Mouse (Mus musculus) erythroid progenitor cell, adult 5-6 weeks (primary cell): ENCODE results near the gene St3gal2. TPM values are rescaled to one million over a fixed set of nuclear protein-coding genes. Genes with fewer than 3 reads are reported as not detected.
A peak's percentile ranks its signal among the peaks of the same experiment; 100 is the strongest.
"Not testable (repeated sequence)": the region's sequence is repeated elsewhere in the genome, so short reads cannot be mapped to it uniquely, and the experiment has no call there.

ENCODE experiments used
- ATAC-seq: replicated peaks from 2 replicates; pipeline ENCODE4 v1.8.0; 2016; ENCODE audit warnings: moderate number of reproducible peaks, mild to moderate bottlenecking, moderate TSS enrichment, inconsistent platforms; ENCODE audit not compliant: poor library complexity, low FRiP score, severe bottlenecking
- total RNA-seq, 2 experiments: library from RNA; stranded (forward) in 1 of 2; stranded (reverse) in 1 of 2; fragments of 150-400 nt in 1 of 2; fragments of 186-747, 209-891 nt in 1 of 2; gene quantifications; 2 replicates each; pipeline versions ENCODE4 v1.2.3 to v1.2.4; 2015 to 2017; ENCODE audit warnings: low replicate concordance in 2 of 2

St3gal2 gene
- total RNA-seq, 2 experiments from 2014 or later, result 30.6 to 34.0 TPM

DNA sequence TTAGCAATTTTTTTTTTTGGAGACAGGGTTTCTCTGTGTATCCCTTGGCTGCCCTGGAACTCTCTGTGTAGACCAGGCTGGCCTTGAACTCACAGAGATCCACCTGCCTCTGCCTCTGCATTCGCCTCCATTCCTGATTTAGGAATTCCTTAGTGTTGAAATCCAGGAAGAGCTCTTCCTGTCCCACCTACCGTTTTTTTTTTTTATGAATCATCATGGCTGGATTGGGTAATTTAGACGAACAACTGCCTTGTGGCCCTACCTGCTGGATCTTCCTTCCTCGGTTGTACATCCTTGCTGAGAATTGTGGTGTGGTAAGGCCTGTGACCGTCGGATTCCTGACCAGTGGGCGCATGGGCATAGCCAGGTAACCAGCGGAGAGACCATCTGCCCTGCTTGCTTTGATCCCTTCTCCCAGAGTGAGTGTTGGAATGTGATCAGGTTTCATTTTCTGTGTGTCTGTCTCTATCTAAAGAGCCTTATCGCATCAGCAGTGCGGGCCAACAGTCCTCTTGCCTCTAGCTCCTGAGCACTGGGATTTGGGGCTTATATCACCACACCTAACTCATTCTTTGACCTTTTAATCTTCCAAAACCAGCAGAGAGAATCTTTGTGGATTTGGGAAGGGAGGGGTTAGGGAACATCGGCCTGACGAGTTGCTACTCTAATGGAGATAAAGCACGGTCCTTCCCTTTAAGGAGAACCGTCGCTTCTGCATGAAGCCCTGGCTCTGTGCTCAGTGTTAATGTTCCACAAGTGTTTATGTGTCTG lies 21.1 kb downstream of the St3gal2 start:
- 0 out of 2 replicates have a peak, but pooled peaks have one; percentile 41 for ATAC-seq

DNA sequence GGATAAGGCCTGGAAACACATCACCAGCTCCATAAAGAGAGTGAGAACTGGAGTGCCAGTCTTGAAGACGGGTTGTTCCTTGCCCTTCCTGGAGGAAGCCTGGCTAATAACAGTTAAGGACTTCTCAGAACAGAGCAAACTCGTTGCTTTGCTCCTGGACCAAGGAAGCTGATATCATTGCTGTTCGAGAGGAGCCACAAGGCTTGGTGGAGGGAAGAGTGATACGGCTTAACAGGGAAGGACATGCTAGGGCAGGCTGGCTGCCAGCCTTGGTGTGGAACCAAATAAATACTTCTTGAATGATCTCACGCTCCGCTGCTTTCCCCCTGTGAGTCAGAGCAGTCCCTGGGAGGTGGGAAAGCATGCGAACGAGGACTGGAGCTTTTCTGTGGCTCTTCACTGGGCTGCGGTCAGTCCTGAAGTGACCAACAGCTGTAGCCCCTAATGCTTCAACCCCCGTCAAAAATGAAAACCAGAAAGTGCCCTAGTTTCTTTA lies 21.8 kb downstream of the St3gal2 start:
- no peak for ATAC-seq

GRCm38 (mm10) chr8:110944276-110944876 lies 24.7 kb downstream of the St3gal2 start:
- no peak for ATAC-seq

GRCm38 (mm10) chr8:110945716-110946115 lies 26.0 kb downstream of the St3gal2 start:
- ATAC-seq, result no peak

DNA sequence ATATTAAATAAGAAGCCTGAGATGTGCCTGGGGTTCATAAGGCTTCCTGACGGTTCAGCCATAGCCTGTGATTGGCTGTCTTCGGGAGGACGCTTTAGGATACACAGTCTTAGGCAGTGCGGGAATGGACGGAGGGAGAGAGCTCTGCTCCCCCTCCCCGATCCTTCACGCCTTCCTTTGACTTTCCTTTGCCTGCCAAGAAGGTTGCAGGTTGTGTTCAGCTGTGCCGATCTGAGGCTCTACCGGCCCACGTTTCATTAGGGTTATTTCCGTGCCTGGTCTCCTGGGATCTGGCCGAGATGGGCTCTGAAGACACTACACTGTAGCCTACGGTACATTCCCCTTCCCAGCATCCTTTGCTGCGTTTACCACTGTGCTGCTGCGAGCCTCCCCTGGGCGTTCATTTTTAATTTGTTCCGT lies 30.4 kb downstream of the St3gal2 start:
- no peak for ATAC-seq

DNA sequence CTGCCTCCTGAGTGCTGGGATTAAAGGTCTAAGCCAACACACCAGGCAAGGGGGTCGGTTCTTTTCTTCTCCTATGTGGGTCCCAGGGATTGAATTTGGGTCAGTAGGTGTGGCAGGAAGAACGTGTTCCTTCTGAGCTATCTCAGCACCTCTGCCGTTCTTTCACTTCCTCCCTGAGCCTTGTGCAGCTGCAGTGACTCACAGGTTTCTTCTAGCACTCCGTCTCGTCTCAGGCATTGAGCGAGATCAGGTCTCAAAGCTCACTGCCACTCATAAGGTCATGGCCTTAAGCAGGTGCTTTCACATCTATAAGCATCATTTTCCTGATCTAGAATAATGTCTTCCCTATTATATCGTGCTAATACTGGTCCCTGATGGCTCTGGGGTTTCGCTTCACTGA lies 35.1 kb downstream of the St3gal2 start:
- ATAC-seq, result no peak

DNA sequence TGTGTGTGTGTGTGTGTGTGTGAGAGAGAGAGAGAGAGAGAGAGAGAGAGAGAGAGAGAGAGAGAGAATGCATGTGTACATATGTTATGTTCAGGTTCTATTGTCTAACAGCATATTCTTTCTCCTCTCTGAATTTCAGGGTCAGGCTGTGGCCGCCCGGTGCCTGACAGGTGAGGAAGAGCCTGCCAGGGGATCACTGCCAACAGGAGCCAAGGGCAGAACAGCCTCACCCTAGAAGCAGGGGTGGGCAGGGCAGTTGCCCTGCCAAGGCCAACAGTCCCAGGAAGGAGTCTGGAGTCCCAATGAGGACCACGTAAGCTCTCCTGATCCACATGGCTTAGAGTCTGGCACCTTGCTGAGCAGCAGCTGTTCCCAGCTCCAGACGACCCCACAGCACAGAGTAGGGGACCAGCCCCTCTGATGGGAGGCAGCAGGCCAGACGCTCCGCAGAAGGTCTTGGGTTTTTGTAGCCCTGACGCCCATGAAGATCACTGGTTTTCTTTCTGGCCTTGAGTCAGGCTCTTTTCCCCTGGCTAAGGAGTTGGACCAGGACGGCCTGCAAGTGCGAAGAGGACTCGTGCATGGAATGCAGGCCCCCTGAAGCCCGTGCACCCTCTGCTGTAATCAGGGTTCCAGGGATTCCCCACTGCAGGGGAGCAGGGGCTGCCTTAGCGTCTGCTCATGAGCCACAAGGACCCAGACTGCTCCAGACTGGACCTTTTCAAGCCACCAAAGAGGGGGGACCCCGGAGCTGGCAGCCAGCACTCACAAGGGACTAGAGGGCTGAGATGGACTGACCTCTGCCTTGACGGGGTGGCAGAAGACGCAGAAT lies 37.1 kb downstream of the St3gal2 start:
- ATAC-seq, result no peak

DNA sequence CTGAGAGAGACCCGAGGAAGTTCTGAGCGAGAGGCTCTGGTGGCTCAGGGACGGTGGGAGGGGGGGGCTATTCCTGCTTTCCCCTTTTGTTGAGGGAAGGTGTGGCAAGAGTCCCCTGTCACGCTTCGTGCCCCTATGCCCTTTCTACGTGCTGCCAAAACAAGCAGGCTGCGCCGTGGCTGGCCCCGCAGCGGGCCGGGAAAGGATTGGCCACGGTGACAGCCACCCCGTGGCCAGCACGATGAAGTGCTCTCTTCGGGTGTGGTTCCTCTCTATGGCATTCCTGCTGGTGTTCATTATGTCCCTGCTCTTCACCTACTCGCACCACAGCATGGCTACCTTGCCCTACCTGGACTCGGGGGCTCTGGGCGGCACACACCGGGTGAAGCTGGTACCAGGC lies 37.7 kb downstream of the St3gal2 start:
- no peak; the same call in 1 of the 2 replicates for ATAC-seq

DNA sequence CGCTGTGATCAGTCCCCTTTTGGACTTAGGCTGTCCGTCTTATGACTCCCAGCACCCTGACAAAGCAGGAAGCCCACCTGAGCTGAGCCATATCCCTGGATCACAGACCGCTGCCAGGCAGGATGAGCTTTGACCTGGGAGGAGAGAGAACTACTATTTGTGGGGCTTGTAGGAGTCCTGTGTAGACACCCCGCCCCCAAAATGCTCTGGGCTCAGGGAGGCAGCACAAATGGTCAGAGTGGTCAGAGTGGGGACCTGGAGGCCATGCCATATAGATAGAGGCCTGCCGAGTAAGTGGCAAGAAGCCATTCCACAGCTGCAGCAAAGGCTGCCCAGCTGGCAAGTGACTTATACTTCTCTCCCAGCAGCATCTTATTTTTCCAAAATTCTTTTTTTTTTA lies 38.4 kb downstream of the St3gal2 start:
- ATAC-seq, result no peak

DNA sequence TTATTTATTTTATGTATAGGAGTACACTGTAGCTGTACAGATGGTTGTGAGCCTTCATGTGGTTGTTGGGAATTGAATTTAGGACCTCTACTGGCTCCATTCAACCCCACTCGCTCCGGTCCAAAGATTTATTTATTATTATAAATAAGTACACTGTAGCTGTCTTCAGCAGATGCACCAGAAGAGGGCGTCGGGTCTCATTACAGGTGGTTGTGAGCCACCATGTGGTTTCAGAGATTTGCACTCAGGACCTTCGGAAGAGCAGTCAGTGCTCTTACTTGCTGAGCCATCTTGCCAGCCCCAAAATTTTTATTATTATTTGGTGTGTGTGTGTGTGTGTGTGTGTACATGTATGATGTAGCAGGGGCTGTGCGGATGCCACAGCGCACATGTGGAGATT lies 38.8 kb downstream of the St3gal2 start:
- ATAC-seq, result not testable (repeated sequence)

DNA sequence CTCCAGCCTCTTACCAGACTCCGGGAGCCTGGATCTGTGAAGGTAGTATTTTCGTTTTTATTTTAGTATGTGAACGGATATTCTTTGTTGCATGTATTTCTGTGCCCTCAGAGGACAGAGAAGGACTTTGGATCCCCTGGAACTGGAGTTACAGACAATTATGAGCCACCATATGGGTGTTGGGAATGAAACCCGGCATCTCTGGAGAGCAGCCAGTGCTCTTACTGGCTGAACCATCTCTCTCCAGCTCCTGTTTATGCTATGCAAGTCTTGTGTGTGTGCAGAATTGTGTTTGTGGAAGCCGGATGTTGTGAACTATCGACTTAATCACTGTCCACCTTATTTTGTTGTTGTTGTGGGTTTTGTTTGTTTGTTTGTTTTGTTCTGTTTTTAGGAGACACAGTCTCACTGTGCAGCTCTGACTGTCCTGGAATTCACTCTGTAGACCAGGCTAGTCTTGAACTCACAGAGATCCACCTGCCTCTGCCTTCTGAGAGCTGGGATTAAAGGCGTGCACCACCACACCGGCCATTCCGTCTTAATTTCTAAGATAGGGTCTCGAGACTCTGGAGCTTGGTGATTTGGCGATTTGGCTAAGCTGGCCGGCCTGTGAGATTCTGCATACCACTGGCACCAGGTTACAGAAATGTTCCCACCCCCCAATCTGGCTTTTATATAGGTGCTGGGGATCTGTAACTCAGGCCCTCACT lies 39.5 kb downstream of the St3gal2 start:
- ATAC-seq, result no peak

DNA sequence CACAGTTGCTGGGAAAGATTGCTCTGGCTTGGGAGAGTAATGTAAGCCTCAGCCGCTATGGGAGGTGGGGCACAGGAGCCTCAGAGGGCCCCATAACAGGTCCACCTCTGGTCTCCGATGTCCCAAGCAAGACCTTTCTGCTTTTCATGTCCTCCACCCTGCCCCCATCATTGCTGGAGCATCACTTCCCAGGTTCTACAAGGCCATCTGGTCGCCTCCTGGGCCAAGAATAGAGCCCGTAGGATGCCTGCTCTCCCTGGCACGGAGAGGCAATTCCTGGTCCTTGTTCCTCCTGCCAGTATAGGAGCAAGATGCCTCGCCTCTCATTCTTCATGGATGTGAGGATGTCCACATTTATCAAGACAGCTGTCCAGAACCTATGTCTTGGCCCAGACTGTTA lies 40.2 kb downstream of the St3gal2 start:
- ATAC-seq, result no peak

- ATAC-seq, result no peak
Measured at GRCm38 (mm10) chr8:110963051-110963450, 43.3 kb downstream of the St3gal2 start.

- no peak for ATAC-seq
Measured at GRCm38 (mm10) chr8:110964666-110965065, 44.9 kb downstream of the St3gal2 start.

DNA sequence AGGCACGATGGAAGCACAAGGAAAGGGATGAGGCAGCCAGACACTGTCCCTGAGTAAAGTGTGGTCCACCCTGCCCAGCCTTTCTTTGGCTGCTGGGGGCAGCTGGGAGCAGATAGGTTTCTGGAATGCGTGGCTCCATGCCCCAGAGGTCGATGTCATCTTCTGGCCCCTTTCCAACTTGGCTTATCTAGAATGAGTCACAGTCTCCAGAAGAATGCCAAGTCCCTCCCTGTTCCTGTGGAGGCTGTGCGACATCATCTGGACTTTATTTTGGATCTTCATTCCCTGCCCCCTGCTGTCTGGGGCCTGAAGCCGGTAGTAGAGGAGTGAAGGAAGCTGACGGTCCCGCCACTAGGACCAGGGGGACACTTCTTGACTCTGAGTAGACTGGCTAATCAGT lies 45.9 kb downstream of the St3gal2 start:
- ATAC-seq, result peak; percentile 53

DNA sequence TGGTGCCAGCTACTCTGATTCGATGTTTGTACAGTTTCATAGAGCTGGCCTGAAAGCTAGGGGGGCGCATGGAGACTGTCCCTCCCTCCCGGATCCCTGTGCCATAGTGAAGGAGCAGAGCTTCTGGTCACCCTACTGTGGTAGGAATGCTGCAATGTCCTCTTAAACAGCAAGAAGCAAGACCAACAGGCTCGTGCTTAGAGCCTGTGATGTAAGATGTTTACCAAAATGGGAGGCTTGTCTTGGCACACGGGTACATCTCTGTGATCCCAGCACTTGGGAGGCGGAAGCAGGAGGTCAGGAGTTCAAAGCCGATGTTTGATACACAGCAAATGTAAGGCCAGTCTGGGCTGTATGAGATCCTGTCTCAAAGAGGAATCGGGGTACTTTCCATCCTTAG lies 46.9 kb downstream of the St3gal2 start:
- no peak for ATAC-seq

GRCm38 (mm10) chr8:110967326-110967725 lies 47.6 kb downstream of the St3gal2 start:
- ATAC-seq, result no peak

GRCm38 (mm10) chr8:110969910-110970770 lies 50.4 kb downstream of the St3gal2 start:
- peak; percentile 88 for ATAC-seq

GRCm38 (mm10) chr8:110976532-110976931 lies 56.8 kb downstream of the St3gal2 start:
- not testable (repeated sequence) for ATAC-seq
